Mouse (Mus musculus) right cerebral cortex, postnatal 10 days (tissue): ENCODE measurements around the gene Rab25.

Experiments
- DNase-seq, 2 experiments: peaks; one replicate each; pipeline ENCODE4 v3.0.0; 2021; ENCODE audit warnings: low spot score in 2 of 2

The Rab25 gene

GRCm38 (mm10) chr3:88525021-88525420, 23.1 kb downstream of the Rab25 start:
- no peak for DNase-seq

GRCm38 (mm10) chr3:88523027-88523426, 25.1 kb downstream of the Rab25 start:
- no peak for DNase-seq

GRCm38 (mm10) chr3:88521803-88522331, 26.2 kb downstream of the Rab25 start:
- DNase-seq, result peak in 1 of 2 experiments; percentile 72

DNA sequence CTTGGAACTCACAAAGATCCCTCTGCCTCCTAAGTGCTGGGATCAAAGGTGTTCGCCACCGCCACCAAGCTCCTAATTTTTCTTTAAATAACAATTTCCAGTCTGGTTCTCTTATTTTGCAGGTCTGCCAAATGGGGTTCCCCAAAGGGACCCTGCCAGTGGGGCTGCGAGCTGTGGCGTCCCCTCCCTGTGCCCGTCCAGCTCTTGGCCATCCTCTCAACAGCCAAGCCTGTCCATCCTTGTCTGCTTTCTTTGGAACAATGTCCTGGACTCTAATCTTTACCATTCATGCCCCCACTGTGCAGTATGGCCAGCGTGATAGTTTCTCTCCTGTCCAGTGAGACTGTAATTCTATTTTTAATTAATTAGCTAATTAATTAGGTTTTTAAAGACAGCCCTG, 26.9 kb downstream of the Rab25 start:
- DNase-seq, result no peak

- DNase-seq, result no peak
These were observed 28.0 kb downstream of the Rab25 start for GRCm38 (mm10) chr3:88520078-88520477.

GRCm38 (mm10) chr3:88518411-88518810, 29.7 kb downstream of the Rab25 start:
- DNase-seq, result no peak

- no peak for DNase-seq
These were observed 31.7 kb downstream of the Rab25 start for GRCm38 (mm10) chr3:88516407-88516806.

GRCm38 (mm10) chr3:88515095-88515386, 33.1 kb downstream of the Rab25 start:
- no peak for DNase-seq

- DNase-seq, result no peak
These were observed 33.6 kb downstream of the Rab25 start for GRCm38 (mm10) chr3:88514231-88515094.

DNA sequence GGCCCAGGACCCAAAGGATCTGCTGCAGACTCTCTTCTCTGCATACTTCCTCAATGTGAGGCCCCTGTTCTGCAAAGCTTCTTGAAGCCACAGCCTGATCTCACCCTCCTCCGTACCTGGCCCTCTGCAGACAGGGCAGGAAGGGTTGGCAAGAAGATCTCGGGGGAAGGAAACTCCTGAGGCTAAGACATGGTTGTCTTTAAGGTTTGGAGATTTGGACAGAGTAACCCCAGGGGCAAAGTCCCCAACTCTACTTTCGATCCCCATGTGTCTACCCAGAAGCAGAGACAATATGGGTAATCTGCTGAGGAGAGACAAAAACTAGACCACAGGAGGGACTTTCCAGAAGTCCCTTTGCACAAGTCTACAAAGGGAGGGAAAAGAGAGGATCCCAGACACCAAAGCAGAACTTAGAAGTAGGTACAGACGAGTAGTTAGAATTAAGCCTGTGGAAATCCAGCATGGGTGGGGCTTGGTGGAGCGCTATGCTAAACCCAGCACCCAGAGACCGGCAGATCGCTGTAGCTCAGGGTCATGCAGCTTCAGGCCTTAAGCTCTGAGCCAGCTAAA, 34.5 kb downstream of the Rab25 start:
- DNase-seq, result no peak

DNA sequence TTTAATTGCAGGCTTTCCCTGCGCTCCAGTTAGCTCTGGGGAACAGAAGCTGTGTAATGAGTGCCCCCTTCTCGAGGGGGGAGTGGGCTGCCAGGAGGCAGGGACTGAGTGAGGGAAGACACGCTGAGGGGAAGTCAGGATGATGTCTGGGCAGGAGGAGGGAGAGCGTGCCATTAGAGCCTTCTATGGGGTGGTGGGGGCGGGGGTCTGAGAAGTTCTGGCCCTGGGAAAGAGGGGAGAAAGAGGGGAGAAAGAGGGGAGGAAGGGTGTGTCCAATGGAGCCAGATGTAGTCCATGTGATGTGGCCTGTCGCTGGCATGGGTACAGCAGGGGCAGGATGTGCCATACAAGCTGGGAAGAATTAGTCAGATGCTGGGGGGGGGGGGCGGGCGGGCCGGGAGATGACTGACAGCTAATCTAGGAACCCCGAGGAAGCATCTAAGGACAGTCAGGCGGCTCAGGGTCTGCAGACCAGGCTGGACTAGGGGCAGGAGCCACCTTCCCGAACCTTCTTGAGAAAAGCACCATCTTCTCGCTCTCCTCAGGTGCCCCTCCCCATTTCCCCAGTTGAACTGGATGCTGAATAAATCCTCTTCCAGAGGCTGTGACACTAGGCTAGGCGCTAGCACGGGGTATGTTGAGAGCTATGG, 35.1 kb downstream of the Rab25 start:
- no peak for DNase-seq

GRCm38 (mm10) chr3:88512141-88512895, 35.8 kb downstream of the Rab25 start:
- no peak for DNase-seq

- DNase-seq, result no peak
These were observed 36.5 kb downstream of the Rab25 start for GRCm38 (mm10) chr3:88511559-88511958.

GRCm38 (mm10) chr3:88510421-88511289, 37.4 kb downstream of the Rab25 start:
- DNase-seq, result no peak

GRCm38 (mm10) chr3:88509692-88510420, 38.2 kb downstream of the Rab25 start, which contains the start of gene Lmna:
Lmna (minus strand) TSS chr3:88509956.
- peak; percentile 95 to 97 for DNase-seq

- no peak for DNase-seq
These were observed 38.9 kb downstream of the Rab25 start for GRCm38 (mm10) chr3:88509250-88509649.

GRCm38 (mm10) chr3:88505765-88506164, 42.3 kb downstream of the Rab25 start:
- no peak for DNase-seq

DNA sequence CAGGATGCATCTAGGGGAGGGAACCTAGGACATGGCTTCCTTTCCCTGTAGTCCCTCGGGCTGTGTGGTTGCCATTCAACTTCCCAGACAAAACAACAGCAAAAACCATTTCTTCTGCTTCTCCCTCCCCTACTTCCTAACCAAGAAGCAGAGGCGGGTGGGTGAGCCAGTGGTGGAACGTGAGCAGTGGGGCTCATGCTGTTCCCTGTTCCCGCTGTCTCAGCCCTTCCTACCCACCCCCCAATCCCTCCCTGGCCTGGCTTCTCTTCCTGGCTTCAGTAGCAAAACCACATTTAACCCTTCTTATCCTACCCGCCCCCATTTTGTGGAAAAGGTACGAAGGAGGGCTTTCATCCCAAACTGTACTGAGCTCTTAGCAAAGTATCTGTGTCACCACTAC, 43.0 kb downstream of the Rab25 start:
- DNase-seq, result no peak

DNA sequence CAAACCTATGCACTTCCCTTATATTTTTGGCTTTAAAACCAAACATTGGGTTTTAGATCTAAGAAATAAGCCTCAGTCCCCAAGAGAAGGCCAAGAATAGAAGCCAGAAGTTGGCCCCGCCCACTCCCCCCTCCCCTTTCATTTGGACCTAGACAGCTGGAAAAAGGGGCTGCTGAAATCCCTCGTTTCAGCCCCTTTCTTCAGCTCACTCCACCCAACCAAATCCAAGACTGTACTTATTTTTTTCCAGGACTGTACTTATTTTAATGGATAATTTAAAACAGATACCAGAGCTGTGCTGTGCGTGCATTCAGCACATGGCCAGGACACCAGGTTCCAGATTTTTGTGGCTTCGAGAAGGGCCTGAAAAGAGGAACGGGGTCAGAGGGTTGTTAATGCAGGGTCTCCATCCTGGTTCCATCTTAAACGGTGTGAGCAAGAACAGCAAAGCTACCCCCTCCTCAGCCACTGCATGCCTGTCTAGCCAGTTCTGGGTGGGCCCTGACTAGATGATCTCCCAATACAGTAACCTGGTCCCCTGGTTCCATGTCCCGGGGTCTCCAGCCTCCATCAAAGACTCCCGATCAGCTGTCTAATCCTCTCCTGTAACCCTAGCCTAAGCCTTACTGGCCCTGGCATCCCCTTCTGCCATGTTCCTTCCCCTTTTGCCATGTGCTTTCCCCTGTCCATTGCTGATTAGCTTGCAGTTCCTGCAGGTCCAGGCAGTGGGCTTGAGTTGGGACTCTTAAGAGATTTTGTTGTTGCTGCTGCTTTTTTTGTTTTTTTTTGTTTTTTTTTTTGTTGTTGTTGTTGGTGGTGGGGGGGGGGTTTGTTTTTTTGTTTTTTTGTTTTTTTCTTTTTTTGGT, 44.0 kb downstream of the Rab25 start:
- DNase-seq, result no peak
